Mouse (Mus musculus) heart, postnatal 4 days (tissue): Measurements from ENCODE around the gene Nudt8. TPM values are rescaled to one million over a fixed set of nuclear protein-coding genes. Genes with fewer than 3 reads are reported as not detected.
"Not testable (repeated sequence)": the region's sequence is repeated elsewhere in the genome, so short reads cannot be mapped to it uniquely, and the experiment has no call there.

Source experiments
- DNase-seq: peaks from one replicate; pipeline ENCODE4 v3.0.0; 2021
- total RNA-seq, 2 experiments: library from RNA; stranded (reverse); gene quantifications; 2 replicates each; pipeline ENCODE4 v1.2.3; 2021

Gene Nudt8
- total RNA-seq: 10 to 100 TPM; 56.6 to 63.2 TPM

- peak; percentile 96 for DNase-seq
Observed at GRCm38 (mm10) chr19:4000119-4000900, at the start of gene Nudt8, which contains the start of gene Gm49405. TSS of gene Nudt8 (plus strand) at chr19:4000580. TSS of gene Gm49405 (plus strand) at chr19:4000626.

GRCm38 (mm10) chr19:3951461-3951860, 48.9 kb upstream of the Nudt8 start:
- DNase-seq: no peak

GRCm38 (mm10) chr19:3952099-3952498, 48.3 kb upstream of the Nudt8 start:
- no peak for DNase-seq

- no peak for DNase-seq
Observed at GRCm38 (mm10) chr19:3955033-3955432, 45.3 kb upstream of the Nudt8 start.

GRCm38 (mm10) chr19:3955804-3956203, 44.6 kb upstream of the Nudt8 start:
- DNase-seq: no peak

GRCm38 (mm10) chr19:3957296-3958036, 42.9 kb upstream of the Nudt8 start:
- DNase-seq: not testable (repeated sequence)

- peak; percentile 37 for DNase-seq
Observed at GRCm38 (mm10) chr19:3958470-3958869, 41.9 kb upstream of the Nudt8 start, which contains the start of gene Aldh3b3. TSS of gene Aldh3b3 (plus strand) at chr19:3958645.

- DNase-seq: no peak
Observed at GRCm38 (mm10) chr19:3959030-3959429, 41.4 kb upstream of the Nudt8 start.

- no peak for DNase-seq
Observed at GRCm38 (mm10) chr19:3960211-3960610, 40.2 kb upstream of the Nudt8 start.

GRCm38 (mm10) chr19:3961805-3962204, 38.6 kb upstream of the Nudt8 start:
- DNase-seq: not testable (repeated sequence)

- DNase-seq: peak; percentile 69
Observed at GRCm38 (mm10) chr19:3962469-3962868, 37.9 kb upstream of the Nudt8 start.

GRCm38 (mm10) chr19:3964030-3964429, 36.4 kb upstream of the Nudt8 start:
- DNase-seq: no peak

- no peak for DNase-seq
Observed at GRCm38 (mm10) chr19:3966330-3967075, 33.9 kb upstream of the Nudt8 start.

GRCm38 (mm10) chr19:3967258-3967657, 33.1 kb upstream of the Nudt8 start:
- DNase-seq: no peak

GRCm38 (mm10) chr19:3972229-3972628, 28.2 kb upstream of the Nudt8 start, which contains the start of gene Aldh3b2:
TSS of gene Aldh3b2 (plus strand) at chr19:3972328.
- DNase-seq: no peak

- not testable (repeated sequence) for DNase-seq
Observed at GRCm38 (mm10) chr19:3974608-3975007, 25.8 kb upstream of the Nudt8 start.

- no peak for DNase-seq
Observed at GRCm38 (mm10) chr19:3975866-3976265, 24.5 kb upstream of the Nudt8 start.

GRCm38 (mm10) chr19:3980309-3980708, 20.1 kb upstream of the Nudt8 start:
- peak; percentile 88 for DNase-seq

- DNase-seq: no peak
Observed at GRCm38 (mm10) chr19:3980917-3981316, 19.5 kb upstream of the Nudt8 start.

GRCm38 (mm10) chr19:3983527-3984200, 16.7 kb upstream of the Nudt8 start:
- DNase-seq: no peak

GRCm38 (mm10) chr19:3985261-3985681, 15.1 kb upstream of the Nudt8 start:
- peak; percentile 53 for DNase-seq

GRCm38 (mm10) chr19:3986334-3986733, 14.0 kb upstream of the Nudt8 start, which contains the start of gene Acy3:
TSS of gene Acy3 (plus strand) at chr19:3986570.
- DNase-seq: peak; percentile 92
